24 mouse cellular contexts compared by ENCODE assay signal in genomic region chr10:90947608-90948373, GRCm38 (mm10).
DNase-seq lines count a peak whose midpoint lies in the region; ATAC-seq lines count a peak whose summit lies in the region.
"Had no signal": no experiment of that assay in that cellular context is flagged by ENCODE, and none has a peak within 500 bp of the region (broad histone marks: within the 10 kb centered on the region; RNA-seq: fewer than 3 reads in every experiment).

No protein-coding gene starts in this region.

- H3K27ac ChIP-seq in embryonic facial prominence, embryonic 14.5 days (replicated peaks; ENCODE audit: low read depth, low read length) = no peak overlapping the region
- no peak overlapping the region for H3K27ac ChIP-seq in embryonic facial prominence, embryonic 10.5 days (replicated peaks)
- H3K27ac ChIP-seq in hindbrain, embryonic 15.5 days (replicated peaks) = peak overlapping the region; percentile 20; the same call in 1 of the 2 replicates
- H3K27ac ChIP-seq in hindbrain, embryonic 11.5 days (ENCODE audit: low read depth, low read length) = no peak overlapping the region
- H3K27ac ChIP-seq in midbrain, embryonic 11.5 days (ENCODE audit: low read depth, low read length) = no peak overlapping the region
- no peak overlapping the region for H3K27ac ChIP-seq in midbrain, embryonic 13.5 days
- H3K27ac ChIP-seq: embryonic facial prominence, embryonic 13.5 days; forebrain, embryonic 13.5 days; heart, adult 2 months; hindbrain, embryonic 12.5 days; hindbrain, postnatal 0 days had no signal

- H3K4me2 ChIP-seq in embryonic facial prominence, embryonic 14.5 days (ENCODE audit: low read depth, low read length) = no peak overlapping the region
- H3K4me2 ChIP-seq in hindbrain, embryonic 15.5 days = no peak overlapping the region
- H3K4me2 ChIP-seq in hindbrain, embryonic 11.5 days (replicated peaks; ENCODE audit: low read depth, low read length) = no peak overlapping the region
- no peak overlapping the region for H3K4me2 ChIP-seq in midbrain, embryonic 11.5 days
- no peak overlapping the region for H3K4me2 ChIP-seq in midbrain, embryonic 13.5 days (replicated peaks)
- H3K4me2 ChIP-seq: embryonic facial prominence, embryonic 13.5 days; forebrain, embryonic 13.5 days; heart, embryonic 11.5 days; hindbrain, embryonic 12.5 days had no signal

- no peak overlapping the region for H3K4me3 ChIP-seq in embryonic facial prominence, embryonic 14.5 days (ENCODE audit: low read depth, low read length)
- H3K4me3 ChIP-seq in embryonic facial prominence, embryonic 10.5 days = no peak overlapping the region
- no peak overlapping the region for H3K4me3 ChIP-seq in hindbrain, embryonic 15.5 days
- no peak overlapping the region for H3K4me3 ChIP-seq in hindbrain, embryonic 11.5 days (ENCODE audit: low read depth, low read length)
- no peak overlapping the region for H3K4me3 ChIP-seq in midbrain, embryonic 11.5 days (ENCODE audit: low read depth, low read length)
- no peak overlapping the region for H3K4me3 ChIP-seq in midbrain, embryonic 13.5 days (replicated peaks)
- H3K4me3 ChIP-seq: embryonic facial prominence, embryonic 13.5 days; forebrain, embryonic 13.5 days; heart, adult 2 months; hindbrain, embryonic 12.5 days had no signal

- no peaks in the 10 kb centered on the region for H3K27me3 ChIP-seq in embryonic facial prominence, embryonic 14.5 days (replicated peaks; ENCODE audit: control insufficient read depth, insufficient read depth, low read length)
- H3K27me3 ChIP-seq in embryonic facial prominence, embryonic 10.5 days (replicated peaks; ENCODE audit: low read depth, poor library complexity, severe bottlenecking) = no peaks in the 10 kb centered on the region
- H3K27me3 ChIP-seq in hindbrain, embryonic 15.5 days = no peaks in the 10 kb centered on the region
- no peaks in the 10 kb centered on the region for H3K27me3 ChIP-seq in hindbrain, embryonic 11.5 days (ENCODE audit: control insufficient read depth, insufficient read depth, low read length)
- H3K27me3 ChIP-seq in midbrain, embryonic 11.5 days (ENCODE audit: control insufficient read depth, insufficient read depth, low read length) = no peaks in the 10 kb centered on the region
- no peaks in the 10 kb centered on the region for H3K27me3 ChIP-seq in midbrain, embryonic 13.5 days
- H3K27me3 ChIP-seq: embryonic facial prominence, embryonic 13.5 days; forebrain, embryonic 13.5 days; hindbrain, embryonic 12.5 days had no signal

- no peaks in the 10 kb centered on the region for H3K4me1 ChIP-seq in embryonic facial prominence, embryonic 14.5 days (ENCODE audit: control insufficient read depth, insufficient read depth, low read length)
- peaks cover 3% of the 10 kb centered on the region for H3K4me1 ChIP-seq in embryonic facial prominence, embryonic 10.5 days
- no peaks in the 10 kb centered on the region for H3K4me1 ChIP-seq in hindbrain, embryonic 15.5 days (replicated peaks)
- H3K4me1 ChIP-seq in hindbrain, embryonic 11.5 days (replicated peaks; ENCODE audit: control insufficient read depth, insufficient read depth, low read length) = no peaks in the 10 kb centered on the region
- no peaks in the 10 kb centered on the region for H3K4me1 ChIP-seq in midbrain, embryonic 11.5 days (ENCODE audit: control insufficient read depth, insufficient read depth, low read length)
- no peaks in the 10 kb centered on the region for H3K4me1 ChIP-seq in midbrain, embryonic 13.5 days (replicated peaks)
- H3K4me1 ChIP-seq: embryonic facial prominence, embryonic 13.5 days; forebrain, embryonic 13.5 days; hindbrain, embryonic 12.5 days had no signal

- H3K9ac ChIP-seq in embryonic facial prominence, embryonic 14.5 days (ENCODE audit: low read depth, low read length) = no peak overlapping the region
- no peak overlapping the region for H3K9ac ChIP-seq in hindbrain, embryonic 15.5 days
- no peak overlapping the region for H3K9ac ChIP-seq in hindbrain, embryonic 11.5 days (ENCODE audit: low read depth, low read length)
- no peak overlapping the region for H3K9ac ChIP-seq in midbrain, embryonic 11.5 days (ENCODE audit: low read length)
- H3K9ac ChIP-seq in midbrain, embryonic 13.5 days (replicated peaks) = no peak overlapping the region
- H3K9ac ChIP-seq: embryonic facial prominence, embryonic 13.5 days; forebrain, embryonic 13.5 days; forebrain, postnatal 0 days; hindbrain, embryonic 12.5 days had no signal

- 91% methylated on average over 18 of the region's 18 CpGs for WGBS in embryonic facial prominence, embryonic 14.5 days
- WGBS in embryonic facial prominence, embryonic 10.5 days = 91% methylated on average over 18 of the region's 18 CpGs
- 94% methylated on average over 18 of the region's 18 CpGs for WGBS in hindbrain, embryonic 15.5 days
- 89% methylated on average over 18 of the region's 18 CpGs for WGBS in hindbrain, embryonic 11.5 days
- WGBS in midbrain, embryonic 11.5 days = 92% methylated on average over 18 of the region's 18 CpGs
- 91% methylated on average over 18 of the region's 18 CpGs for WGBS in midbrain, embryonic 13.5 days

- peak; percentile 58 for DNase-seq in embryonic facial prominence, embryonic 14.5 days (ENCODE audit: low spot score)
- DNase-seq in embryonic facial prominence, embryonic 10.5 days (ENCODE audit: low spot score) = no peak
- DNase-seq in hindbrain, embryonic 11.5 days (ENCODE audit: low spot score) = no peak
- DNase-seq in midbrain, embryonic 11.5 days (ENCODE audit: low spot score, missing footprints) = peak; percentile 51
- no peak for DNase-seq in cerebellum, postnatal 25 days
- DNase-seq: adrenal gland, adult 8-10 months; adrenal gland, postnatal 36 days; B cell, adult 2 months; cerebellum, adult 11 months; cerebellum, adult 8-10 months; cerebellum, postnatal 14 days; forebrain, postnatal 0 days; gastrocnemius, postnatal 36 days; heart, adult 2 months; heart, postnatal 36 days had no signal

- H3K36me3 ChIP-seq in embryonic facial prominence, embryonic 14.5 days (ENCODE audit: control insufficient read depth, insufficient read depth, low read length) = no peaks in the 10 kb centered on the region
- H3K36me3 ChIP-seq in embryonic facial prominence, embryonic 10.5 days (replicated peaks) = no peaks in the 10 kb centered on the region
- peaks cover 38% of the 10 kb centered on the region for H3K36me3 ChIP-seq in hindbrain, embryonic 15.5 days
- H3K36me3 ChIP-seq in hindbrain, embryonic 11.5 days (ENCODE audit: control insufficient read depth, insufficient read depth, low read length) = no peaks in the 10 kb centered on the region
- no peaks in the 10 kb centered on the region for H3K36me3 ChIP-seq in midbrain, embryonic 11.5 days (ENCODE audit: control insufficient read depth, insufficient read depth, low read length)
- peaks cover 18% of the 10 kb centered on the region for H3K36me3 ChIP-seq in midbrain, embryonic 13.5 days
- H3K36me3 ChIP-seq: embryonic facial prominence, embryonic 13.5 days; G1E had no signal

- ATAC-seq in embryonic facial prominence, embryonic 14.5 days (ENCODE audit: low read depth) = no peak
- ATAC-seq in hindbrain, embryonic 15.5 days (ENCODE audit: low FRiP score, low read depth) = no peak
- ATAC-seq in hindbrain, embryonic 11.5 days (ENCODE audit: low FRiP score) = no peak
- no peak for ATAC-seq in midbrain, embryonic 11.5 days (ENCODE audit: low FRiP score)
- no peak for ATAC-seq in midbrain, embryonic 13.5 days
- ATAC-seq: CD4-positive, CD25-positive, alpha-beta regulatory T cell, adult 4 months; forebrain, embryonic 13.5 days; forebrain, postnatal 0 days; hindbrain, postnatal 0 days had no signal

- no peaks in the 10 kb centered on the region for H3K9me3 ChIP-seq in embryonic facial prominence, embryonic 14.5 days (ENCODE audit: control insufficient read depth, low read length)
- no peaks in the 10 kb centered on the region for H3K9me3 ChIP-seq in embryonic facial prominence, embryonic 10.5 days
- H3K9me3 ChIP-seq in hindbrain, embryonic 15.5 days = no peaks in the 10 kb centered on the region
- no peaks in the 10 kb centered on the region for H3K9me3 ChIP-seq in hindbrain, embryonic 11.5 days (ENCODE audit: control insufficient read depth, low read length)
- H3K9me3 ChIP-seq in midbrain, embryonic 11.5 days (ENCODE audit: control insufficient read depth, low read length) = no peaks in the 10 kb centered on the region
- H3K9me3 ChIP-seq in midbrain, embryonic 13.5 days = no peaks in the 10 kb centered on the region
- H3K9me3 ChIP-seq: embryonic facial prominence, embryonic 13.5 days; forebrain, embryonic 13.5 days; G1E; hindbrain, embryonic 12.5 days had no signal

Comparison
In these comparisons a context has a peak if more than half of its experiments do, and no peak if none do; other contexts are left out.
1. DNase-seq: peak in embryonic facial prominence, embryonic 14.5 days (single experiment) and midbrain, embryonic 11.5 days (single experiment); none in embryonic facial prominence, embryonic 10.5 days (single experiment), hindbrain, embryonic 11.5 days (single experiment) and cerebellum, postnatal 25 days (0 of 2).